Mouse (Mus musculus): ENCODE results near the gene Col2a1.

Col2a1 gene

GRCm38 (mm10) chr15:97956416-97956815 is 48.1 kb downstream of the Col2a1 start:
- no peak for DNase-seq

GRCm38 (mm10) chr15:97955742-97956141 is 48.8 kb downstream of the Col2a1 start:
- DNase-seq: no peak

- DNase-seq: no peak
Measured at GRCm38 (mm10) chr15:97955286-97955685, 49.2 kb downstream of the Col2a1 start.

GRCm38 (mm10) chr15:97954671-97955070 is 49.8 kb downstream of the Col2a1 start:
- no peak for DNase-seq

GRCm38 (mm10) chr15:97952889-97953189 is 51.7 kb downstream of the Col2a1 start:
- DNase-seq: no peak

- DNase-seq: peak; percentile 49 to 67
Measured at GRCm38 (mm10) chr15:97952137-97952888, 52.2 kb downstream of the Col2a1 start.

- no peak for DNase-seq
Measured at GRCm38 (mm10) chr15:97950240-97950639, 54.3 kb downstream of the Col2a1 start.

GRCm38 (mm10) chr15:97949706-97950105 is 54.8 kb downstream of the Col2a1 start:
- no peak for DNase-seq

GRCm38 (mm10) chr15:97948720-97949119 is 55.8 kb downstream of the Col2a1 start:
- DNase-seq: no peak

GRCm38 (mm10) chr15:97945656-97946315 is 58.7 kb downstream of the Col2a1 start:
- no peak for DNase-seq

- DNase-seq: no peak
Measured at GRCm38 (mm10) chr15:97944919-97945574, 59.4 kb downstream of the Col2a1 start.

GRCm38 (mm10) chr15:97943356-97943755 is 61.1 kb downstream of the Col2a1 start:
- no peak for DNase-seq

- DNase-seq: no peak
Measured at GRCm38 (mm10) chr15:97942538-97942937, 62.0 kb downstream of the Col2a1 start.

GRCm38 (mm10) chr15:97941306-97941705 is 63.2 kb downstream of the Col2a1 start:
- no peak for DNase-seq

- no peak for DNase-seq
Measured at GRCm38 (mm10) chr15:97940088-97940487, 64.4 kb downstream of the Col2a1 start.

GRCm38 (mm10) chr15:97938580-97938979 is 65.9 kb downstream of the Col2a1 start:
- no peak for DNase-seq

- DNase-seq: no peak
Measured at GRCm38 (mm10) chr15:97932441-97932840, 72.1 kb downstream of the Col2a1 start.

- no peak for DNase-seq
Measured at GRCm38 (mm10) chr15:97929259-97929824, 75.2 kb downstream of the Col2a1 start.

GRCm38 (mm10) chr15:97927821-97928220 is 76.7 kb downstream of the Col2a1 start:
- DNase-seq: no peak

- no peak for DNase-seq
Measured at GRCm38 (mm10) chr15:97927018-97927417, 77.5 kb downstream of the Col2a1 start.

Data from cerebellum, adult 18-20 months (tissue).